Mouse (Mus musculus) heart, postnatal 0 days (tissue): ENCODE measurements around the gene Zfpm1. TPM values are rescaled to one million over a fixed set of nuclear protein-coding genes. Genes with fewer than 3 reads are reported as not detected.

Experiments
- ATAC-seq: fragments of 200-750 bp; cut with Nextera tagmentation; 2 replicates; pipeline ENCODE4 v1.8.0; 2017; ENCODE audit warnings: low read depth, moderate number of reproducible peaks, moderate library complexity; ENCODE audit not compliant: insufficient read depth
- DNase-seq: peaks from one replicate; pipeline ENCODE4 v3.0.0-alpha.2; 2016; ENCODE audit warnings: low spot score
- H3K27ac ChIP-seq: fragments of 300-500 bp; sonication (generic); 2 replicates; pipeline ENCODE4 v1.5.1; 2014; ENCODE audit warnings: low read depth, mild to moderate bottlenecking
- H3K27me3 ChIP-seq: fragments of 300-500 bp; sonication (generic); 2 replicates; pipeline ENCODE4 v1.6.1; 2014; ENCODE audit warnings: low read length, mixed read lengths; ENCODE audit not compliant: control insufficient read depth, insufficient read depth
- H3K36me3 ChIP-seq: fragments of 300-500 bp; sonication (generic); replicated peaks from 2 replicates; pipeline ENCODE4 v1.6.1; 2014; ENCODE audit warnings: low read length, mixed read lengths; ENCODE audit not compliant: control insufficient read depth, insufficient read depth
- H3K4me1 ChIP-seq: fragments of 300-500 bp; sonication (generic); 2 replicates; pipeline ENCODE4 v1.6.1; 2014; ENCODE audit warnings: antibody characterized with exemption; ENCODE audit not compliant: control insufficient read depth, insufficient read depth
- H3K4me2 ChIP-seq: fragments of 300-500 bp; sonication (generic); 2 replicates; pipeline ENCODE4 v1.6.1; 2014; ENCODE audit warnings: low read depth, mild to moderate bottlenecking, low read length, moderate library complexity
- H3K4me3 ChIP-seq: fragments of 300-500 bp; sonication (generic); 2 replicates; pipeline ENCODE4 v1.5.1; 2014; ENCODE audit warnings: low read depth, low read length
- H3K9ac ChIP-seq: fragments of 300-500 bp; sonication (generic); replicated peaks from 2 replicates; pipeline ENCODE4 v1.6.1; 2014; ENCODE audit warnings: low read depth, low read length, mixed read lengths
- H3K9me3 ChIP-seq: fragments of 300-500 bp; sonication (generic); replicated peaks from 2 replicates; pipeline ENCODE4 v1.6.1; 2016; ENCODE audit warnings: low read length; ENCODE audit not compliant: control insufficient read depth
- CTCF ChIP-seq: IDR thresholded peaks from 2 replicates; pipeline ENCODE4 v1.5.1; 2016; ENCODE audit warnings: antibody characterized with exemption, control low read depth, low read depth
- EP300 ChIP-seq: IDR thresholded peaks from 2 replicates; pipeline ENCODE4 v1.6.1; 2016; ENCODE audit warnings: antibody characterized with exemption, low read depth
- WGBS: fragments of 180-500 bp; shearing (Covaris S2); extraction: QIAGEN DNeasy Blood & Tissue Kit; methylation state at CpG from one replicate; pipeline ENCODE4 v1.1.7; 2014; 5-methylcytosine and 5-hydroxymethylcytosine counted together
- polyA plus RNA-seq: library from polyadenylated mRNA; unstranded; fragments of >200 nt; fragmentation: Nextera tagmentation; extraction: Ambion mirVana; gene quantifications from 2 replicates; pipeline ENCODE4 v1.2.1, GENCODE M21; 2015
- total RNA-seq: library from RNA; depleted of rRNA; stranded (reverse); fragments of >200 nt; gene quantifications from 2 replicates; pipeline ENCODE4 v1.2.3, GENCODE M21; 2014; ENCODE audit warnings: low replicate concordance

The Zfpm1 gene
- total and polyA plus RNA-seq, 2 experiments from 2014 or later, result 2.3 to 28.4 TPM

GRCm38 (mm10) chr8:122291549-122291948 lies 9.6 kb downstream of the Zfpm1 start:
- TF ChIP-seq CTCF, result no peak
- TF ChIP-seq EP300, result no peak
- Histone ChIP-seq H3K9me3 (no peaks in the 10 kb centered on the region), H3K4me2 (no peak overlapping the region), H3K4me1 (peaks cover 59% of the 10 kb centered on the region), H3K27me3 (no peaks in the 10 kb centered on the region), H3K27ac (0 out of 2 replicates have a peak overlapping the region, but pooled peaks have one; percentile 16), H3K4me3 (no peak overlapping the region), H3K36me3 (no peaks in the 10 kb centered on the region), H3K9ac (no peak overlapping the region)
- DNase-seq, result no peak
- WGBS, result 58% methylated on average over 10 of the region's 10 CpGs
- ATAC-seq, result no peak

DNA sequence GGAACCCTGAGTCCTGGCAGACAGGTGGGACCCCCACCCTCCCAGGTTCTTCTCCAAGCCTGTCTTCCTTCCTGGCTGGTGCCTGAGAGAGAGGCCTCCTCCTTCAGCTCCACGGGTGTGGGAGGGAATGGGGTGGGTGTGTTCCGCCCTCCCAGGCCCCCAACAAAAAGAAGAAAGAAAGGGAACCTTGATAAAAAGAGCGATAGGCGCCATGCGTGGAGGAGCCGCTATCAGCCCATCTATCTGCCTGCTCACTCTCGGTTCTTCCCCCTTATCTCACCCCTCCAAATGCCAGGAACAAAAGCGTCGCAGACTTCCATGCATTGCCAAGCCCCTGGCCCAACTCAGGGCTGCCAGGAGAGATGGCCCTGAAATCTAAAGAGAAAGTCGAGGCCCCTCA lies 11.5 kb downstream of the Zfpm1 start:
- Histone ChIP-seq H3K4me2 (no peak overlapping the region), H3K4me1 (peaks cover 69% of the 10 kb centered on the region), H3K27me3 (no peaks in the 10 kb centered on the region), H3K36me3 (no peaks in the 10 kb centered on the region), H3K4me3 (no peak overlapping the region), H3K9me3 (no peaks in the 10 kb centered on the region), H3K27ac (peak overlapping the region; percentile 47; the same call in 1 of the 2 replicates), H3K9ac (no peak overlapping the region)
- no peak for DNase-seq
- 52% methylated on average over 10 of the region's 10 CpGs for WGBS
- ATAC-seq, result no peak
- TF ChIP-seq EP300 (no peak), CTCF (no peak)

DNA sequence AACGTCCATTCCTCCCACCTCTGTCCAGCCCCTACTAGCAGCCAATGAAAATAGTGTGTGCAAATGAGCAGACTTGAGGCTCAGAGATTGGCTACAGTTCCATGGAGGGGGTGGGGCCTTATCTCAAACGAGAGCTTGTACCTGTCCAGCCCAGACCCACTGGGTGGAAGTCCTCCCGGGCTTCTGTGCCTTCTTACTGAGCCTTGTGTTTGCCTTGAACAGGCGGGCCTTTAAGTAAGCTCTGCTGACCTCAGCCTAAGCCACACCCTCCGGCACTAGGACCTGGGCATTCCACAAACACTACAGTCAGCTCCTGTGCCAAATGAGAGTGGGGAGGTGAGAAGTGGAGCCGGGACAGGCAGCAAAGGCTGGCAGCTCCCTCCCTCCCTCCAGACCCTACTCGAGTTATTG lies 12.3 kb downstream of the Zfpm1 start:
- WGBS, result 13% methylated on average over 7 of the region's 7 CpGs
- no peak overlapping the region for H3K4me3 ChIP-seq
- no peaks in the 10 kb centered on the region for H3K36me3 ChIP-seq
- peak; percentile 74 for DNase-seq
- H3K4me1 ChIP-seq, result peaks cover 77% of the 10 kb centered on the region
- H3K27ac ChIP-seq, result peak overlapping the region; percentile 47
- no peaks in the 10 kb centered on the region for H3K9me3 ChIP-seq
- H3K4me2 ChIP-seq, result peak overlapping the region; percentile 15; the same call in 1 of the 2 replicates
- no peak overlapping the region for H3K9ac ChIP-seq
- peak; percentile 69 for ATAC-seq
- TF ChIP-seq CTCF (no peak), EP300 (no peak)
- no peaks in the 10 kb centered on the region for H3K27me3 ChIP-seq

GRCm38 (mm10) chr8:122295389-122295788 lies 13.4 kb downstream of the Zfpm1 start:
- Histone ChIP-seq H3K4me3 (no peak overlapping the region), H3K27ac (no peak overlapping the region), H3K4me2 (no peak overlapping the region), H3K9ac (no peak overlapping the region), H3K4me1 (peaks cover 86% of the 10 kb centered on the region), H3K36me3 (no peaks in the 10 kb centered on the region), H3K9me3 (no peaks in the 10 kb centered on the region), H3K27me3 (no peaks in the 10 kb centered on the region)
- TF ChIP-seq EP300, result no peak
- DNase-seq (no peak), ATAC-seq (no peak)
- 32% methylated on average over 9 of the region's 9 CpGs for WGBS

DNA sequence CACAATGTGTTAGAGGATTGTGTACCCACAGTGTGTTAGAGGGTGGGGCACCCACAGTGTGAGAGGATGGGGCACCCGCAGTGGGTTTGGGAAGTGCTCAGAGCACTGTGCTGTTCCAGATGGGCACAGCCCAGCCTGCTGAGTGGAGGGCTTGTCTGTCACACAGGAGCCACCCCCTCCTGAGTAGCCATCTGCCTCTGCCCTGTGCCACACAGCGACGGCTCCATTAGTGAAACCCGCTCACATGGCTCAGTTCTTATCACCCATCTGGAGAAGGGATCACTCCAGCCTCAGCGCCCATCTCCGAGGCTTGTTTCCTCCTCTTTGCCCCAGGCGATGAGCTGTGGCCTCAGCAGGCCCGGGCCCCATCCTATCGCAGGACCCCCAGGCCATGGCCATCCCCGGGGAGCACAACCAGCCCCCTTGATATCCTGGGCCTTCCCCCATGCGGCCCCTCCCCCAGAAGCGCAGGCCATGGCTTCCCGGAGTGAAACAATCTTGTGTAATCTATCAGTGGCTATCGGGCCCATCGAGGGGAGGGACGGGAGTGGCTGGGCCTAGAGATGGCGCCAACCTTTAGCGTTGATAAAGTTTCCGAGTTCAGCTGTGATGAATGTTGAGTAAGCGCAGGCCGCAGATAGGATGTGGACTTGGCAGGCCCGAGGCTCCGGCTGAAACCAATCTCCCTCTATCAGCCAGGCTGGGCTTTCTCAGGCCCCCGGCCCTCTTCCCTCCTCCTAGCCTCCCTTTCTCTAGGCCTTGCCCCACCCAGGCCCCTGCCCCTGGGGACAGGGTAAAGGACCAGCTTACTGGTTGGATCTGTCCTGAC lies 14.4 kb downstream of the Zfpm1 start:
- TF ChIP-seq CTCF (no peak), EP300 (no peak)
- H3K4me2 ChIP-seq, result no peak overlapping the region
- DNase-seq, result no peak
- peaks cover 86% of the 10 kb centered on the region for H3K4me1 ChIP-seq
- H3K27me3 ChIP-seq, result no peaks in the 10 kb centered on the region
- whole genome bisulfite sequencing, result 18% methylated on average over 24 of the region's 24 CpGs
- H3K27ac ChIP-seq, result peak overlapping the region; percentile 54
- no peak overlapping the region for H3K4me3 ChIP-seq
- H3K9ac ChIP-seq, result peak overlapping the region; percentile 31; the same call in 1 of the 2 replicates
- no peaks in the 10 kb centered on the region for H3K9me3 ChIP-seq
- H3K36me3 ChIP-seq, result no peaks in the 10 kb centered on the region
- ATAC-seq, result peak; percentile 10; the same call in 1 of the 2 replicates
